Mouse (Mus musculus): ENCODE measurements around the gene Rbm25. TPM values are rescaled to one million over a fixed set of nuclear protein-coding genes. Genes with fewer than 3 reads are reported as not detected.
"Not testable (repeated sequence)": the region's sequence is repeated elsewhere in the genome, so short reads cannot be mapped to it uniquely, and the experiment has no call there.

The Rbm25 gene
- polyA plus RNA-seq, 1 experiment from 2014 or later: 217 TPM

DNA sequence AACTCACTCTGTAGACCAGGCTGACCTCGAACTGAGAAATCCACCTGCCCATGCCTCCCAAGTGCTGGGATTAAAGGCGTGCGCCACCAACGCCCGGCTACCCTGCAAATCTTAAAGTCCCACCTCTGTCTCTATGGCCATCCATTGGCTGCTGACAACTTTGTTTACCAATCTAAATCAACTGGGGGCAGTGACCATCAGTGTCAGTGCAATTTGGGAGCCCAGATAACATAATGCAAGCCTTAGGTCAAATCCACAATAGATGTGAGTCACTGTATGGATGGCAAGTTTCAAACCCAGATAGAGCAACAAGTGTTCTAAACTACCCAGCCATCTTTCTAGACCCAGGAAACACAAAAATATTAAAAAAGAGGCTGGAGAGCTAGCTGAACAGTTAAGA lies 28.8 kb upstream of the Rbm25 start:
- 91% methylated on average over 5 of the region's 5 CpGs for WGBS
- H3K27ac ChIP-seq (ENCODE audit: low read depth, low read length): no peak overlapping the region
- H3K36me3 ChIP-seq (ENCODE audit: control insufficient read depth, insufficient read depth, low read length): no peaks in the 10 kb centered on the region
- H3K4me3 ChIP-seq (ENCODE audit: low read length): no peak overlapping the region
- no peaks in the 10 kb centered on the region for H3K4me1 ChIP-seq (ENCODE audit: control insufficient read depth, insufficient read depth, low read depth, low read length)
- no peak overlapping the region for H3K4me2 ChIP-seq (ENCODE audit: low read length)
- H3K9me3 ChIP-seq (ENCODE audit: control insufficient read depth, low read length): no peaks in the 10 kb centered on the region
- no peak overlapping the region for H3K9ac ChIP-seq (ENCODE audit: low read depth, low read length)
- no peak for ATAC-seq
- H3K27me3 ChIP-seq (replicated peaks; ENCODE audit: control insufficient read depth, insufficient read depth, low read length): no peaks in the 10 kb centered on the region

DNA sequence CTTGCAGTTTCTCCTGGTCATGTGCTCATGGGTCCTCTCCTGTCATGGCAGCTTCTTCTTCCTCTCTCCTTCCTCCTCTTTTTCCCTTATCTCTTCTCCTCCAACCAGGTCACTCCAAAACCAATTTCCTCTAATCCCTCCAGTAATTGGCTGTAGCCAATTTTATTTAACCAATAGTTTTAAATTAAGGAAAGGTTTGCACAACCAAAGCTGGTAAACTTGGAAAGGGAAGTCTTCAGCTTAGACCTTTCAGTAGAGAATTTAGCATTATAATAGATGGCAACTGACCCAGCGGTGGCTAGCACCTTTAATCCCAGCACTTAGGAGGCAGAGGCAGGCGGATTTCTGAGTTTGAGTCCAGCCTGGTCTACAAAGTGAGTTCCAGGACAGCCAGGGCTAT lies 24.6 kb upstream of the Rbm25 start:
- ATAC-seq; H3K4me3 ChIP-seq (ENCODE audit: low read length); H3K4me2 ChIP-seq (ENCODE audit: low read length); H3K36me3 ChIP-seq (ENCODE audit: control insufficient read depth, insufficient read depth, low read length); H3K27me3 ChIP-seq (replicated peaks; ENCODE audit: control insufficient read depth, insufficient read depth, low read length); H3K27ac ChIP-seq (ENCODE audit: low read depth, low read length); H3K9ac ChIP-seq (ENCODE audit: low read depth, low read length); H3K9me3 ChIP-seq (ENCODE audit: control insufficient read depth, low read length); H3K4me1 ChIP-seq (ENCODE audit: control insufficient read depth, insufficient read depth, low read depth, low read length): not testable (repeated sequence)
- 94% methylated on average over 2 of the region's 2 CpGs for WGBS

DNA sequence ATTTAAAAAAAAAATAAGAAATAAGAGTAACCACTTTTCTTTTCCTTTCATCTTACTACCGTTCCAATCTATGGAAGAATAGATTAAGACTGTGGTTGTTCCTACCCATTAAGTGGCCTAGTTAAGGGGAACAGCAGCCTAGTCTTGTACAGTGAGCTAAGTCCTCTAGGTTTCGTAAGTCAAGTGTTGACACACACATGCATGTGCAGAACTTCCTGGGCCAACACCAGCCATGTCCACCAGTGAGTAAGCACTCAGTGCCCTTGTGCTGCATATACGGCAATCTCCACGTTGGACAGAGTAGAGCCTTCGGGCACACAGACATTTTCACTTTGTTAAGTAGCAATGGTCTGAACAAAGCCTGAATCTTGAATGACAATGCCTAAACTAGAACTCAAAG lies 13.8 kb upstream of the Rbm25 start:
- Histone ChIP-seq H3K4me1 (ENCODE audit: control insufficient read depth, insufficient read depth, low read depth, low read length) (no peaks in the 10 kb centered on the region), H3K36me3 (ENCODE audit: control insufficient read depth, insufficient read depth, low read length) (no peaks in the 10 kb centered on the region), H3K27me3 (replicated peaks; ENCODE audit: control insufficient read depth, insufficient read depth, low read length) (no peaks in the 10 kb centered on the region), H3K4me3 (ENCODE audit: low read length) (no peak overlapping the region), H3K9ac (ENCODE audit: low read depth, low read length) (no peak overlapping the region), H3K9me3 (ENCODE audit: control insufficient read depth, low read length) (no peaks in the 10 kb centered on the region), H3K27ac (ENCODE audit: low read depth, low read length) (no peak overlapping the region), H3K4me2 (ENCODE audit: low read length) (no peak overlapping the region)
- ATAC-seq: no peak
- 91% methylated on average over 5 of the region's 5 CpGs for WGBS

DNA sequence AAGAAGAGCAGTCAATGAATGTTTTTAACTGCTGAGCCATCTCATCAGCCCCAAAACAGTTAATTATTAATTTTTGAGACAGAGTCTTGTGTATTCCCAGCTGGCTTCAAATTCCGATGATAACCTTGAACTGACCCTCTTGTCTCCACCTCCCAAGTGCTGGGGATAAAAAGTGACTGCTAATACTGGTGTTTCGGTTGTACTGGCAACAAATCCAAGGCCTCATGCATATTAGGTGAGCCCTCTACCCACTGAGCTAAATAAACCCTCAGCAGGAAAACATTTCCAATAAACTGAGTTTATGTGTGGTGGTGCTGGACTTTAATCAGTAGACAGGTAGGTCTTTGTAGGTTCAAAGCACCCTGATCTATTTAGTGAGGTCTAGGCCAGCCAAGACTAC lies 12.1 kb upstream of the Rbm25 start:
- Histone ChIP-seq H3K4me2 (ENCODE audit: low read length) (no peak overlapping the region), H3K9me3 (ENCODE audit: control insufficient read depth, low read length) (no peaks in the 10 kb centered on the region), H3K4me3 (ENCODE audit: low read length) (no peak overlapping the region), H3K9ac (ENCODE audit: low read depth, low read length) (no peak overlapping the region), H3K27me3 (replicated peaks; ENCODE audit: control insufficient read depth, insufficient read depth, low read length) (no peaks in the 10 kb centered on the region), H3K36me3 (ENCODE audit: control insufficient read depth, insufficient read depth, low read length) (no peaks in the 10 kb centered on the region), H3K4me1 (ENCODE audit: control insufficient read depth, insufficient read depth, low read depth, low read length) (no peaks in the 10 kb centered on the region), H3K27ac (ENCODE audit: low read depth, low read length) (no peak overlapping the region)
- no peak for ATAC-seq
- WGBS: 77% methylated on average over 2 of the region's 2 CpGs

DNA sequence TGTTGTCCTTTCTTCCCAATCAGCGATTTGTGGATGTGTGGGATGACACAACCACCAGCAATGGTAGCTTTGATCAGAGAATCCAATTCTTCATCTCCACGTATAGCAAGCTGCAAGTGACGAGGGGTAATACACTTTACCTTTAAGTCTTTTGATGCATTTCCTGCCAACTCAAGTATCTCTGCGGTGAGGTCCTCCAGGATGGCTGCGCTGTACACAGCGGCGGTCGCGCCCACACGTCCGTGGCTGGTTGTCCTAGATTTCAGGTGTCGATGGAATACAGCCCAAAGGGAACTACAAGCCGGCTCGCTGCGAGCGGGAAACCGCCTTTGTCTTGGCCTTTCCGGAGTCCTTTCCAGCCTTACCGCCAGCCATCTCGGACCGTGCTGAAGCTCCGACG lies 10.3 kb upstream of the Rbm25 start:
- not testable (repeated sequence) for H3K27ac ChIP-seq (ENCODE audit: low read depth, low read length); H3K4me3 ChIP-seq (ENCODE audit: low read length); H3K27me3 ChIP-seq (replicated peaks; ENCODE audit: control insufficient read depth, insufficient read depth, low read length); H3K4me2 ChIP-seq (ENCODE audit: low read length); H3K9ac ChIP-seq (ENCODE audit: low read depth, low read length); H3K4me1 ChIP-seq (ENCODE audit: control insufficient read depth, insufficient read depth, low read depth, low read length); H3K9me3 ChIP-seq (ENCODE audit: control insufficient read depth, low read length); H3K36me3 ChIP-seq (ENCODE audit: control insufficient read depth, insufficient read depth, low read length); ATAC-seq
- 62% methylated on average over 23 of the region's 23 CpGs for WGBS

GRCm38 (mm10) chr12:83622031-83622755 lies 8.8 kb upstream of the Rbm25 start:
- no peak overlapping the region for H3K27ac ChIP-seq (ENCODE audit: low read depth, low read length)
- 83% methylated on average over 6 of the region's 6 CpGs for WGBS
- no peak overlapping the region for H3K4me3 ChIP-seq (ENCODE audit: low read length)
- H3K9ac ChIP-seq (ENCODE audit: low read depth, low read length): no peak overlapping the region
- no peaks in the 10 kb centered on the region for H3K9me3 ChIP-seq (ENCODE audit: control insufficient read depth, low read length)
- ATAC-seq: no peak
- H3K4me1 ChIP-seq (ENCODE audit: control insufficient read depth, insufficient read depth, low read depth, low read length): no peaks in the 10 kb centered on the region
- H3K36me3 ChIP-seq (ENCODE audit: control insufficient read depth, insufficient read depth, low read length): no peaks in the 10 kb centered on the region
- no peaks in the 10 kb centered on the region for H3K27me3 ChIP-seq (replicated peaks; ENCODE audit: control insufficient read depth, insufficient read depth, low read length)
- no peak overlapping the region for H3K4me2 ChIP-seq (ENCODE audit: low read length)

DNA sequence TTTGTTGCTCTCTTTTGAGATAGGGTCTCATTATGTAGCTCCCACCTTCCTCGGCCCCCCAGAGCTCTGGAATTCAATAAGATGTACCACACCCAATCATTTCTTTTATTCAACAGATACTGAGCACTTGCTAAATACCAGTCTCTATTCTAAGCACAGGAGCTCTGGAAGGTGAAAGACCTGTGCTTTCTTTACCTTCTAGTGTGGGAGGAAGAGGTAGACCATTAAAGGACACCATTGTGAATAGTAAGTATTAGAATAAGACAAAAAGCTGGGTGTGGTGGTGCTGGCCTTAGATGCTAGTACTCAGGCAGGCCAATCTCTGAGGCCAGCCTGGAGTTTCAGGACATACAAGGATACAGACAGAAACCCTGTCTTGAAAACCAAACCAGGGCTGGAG lies 6.7 kb upstream of the Rbm25 start:
- Histone ChIP-seq H3K4me3 (ENCODE audit: low read length) (no peak overlapping the region), H3K36me3 (ENCODE audit: control insufficient read depth, insufficient read depth, low read length) (no peaks in the 10 kb centered on the region), H3K4me1 (ENCODE audit: control insufficient read depth, insufficient read depth, low read depth, low read length) (no peaks in the 10 kb centered on the region), H3K9me3 (ENCODE audit: control insufficient read depth, low read length) (no peaks in the 10 kb centered on the region), H3K9ac (ENCODE audit: low read depth, low read length) (no peak overlapping the region), H3K4me2 (ENCODE audit: low read length) (no peak overlapping the region), H3K27ac (ENCODE audit: low read depth, low read length) (no peak overlapping the region), H3K27me3 (replicated peaks; ENCODE audit: control insufficient read depth, insufficient read depth, low read length) (no peaks in the 10 kb centered on the region)
- ATAC-seq: no peak
- 96% methylated on average over 1 of the region's 1 CpGs for WGBS

GRCm38 (mm10) chr12:83631743-83632679 lies 975 bp downstream of the Rbm25 start:
- H3K27ac ChIP-seq (ENCODE audit: low read depth, low read length): peak overlapping the region; percentile 96
- no peaks in the 10 kb centered on the region for H3K27me3 ChIP-seq (replicated peaks; ENCODE audit: control insufficient read depth, insufficient read depth, low read length)
- H3K4me3 ChIP-seq (ENCODE audit: low read length): peak overlapping the region; percentile 83
- no peaks in the 10 kb centered on the region for H3K36me3 ChIP-seq (ENCODE audit: control insufficient read depth, insufficient read depth, low read length)
- peak; percentile 100 for ATAC-seq
- H3K9ac ChIP-seq (ENCODE audit: low read depth, low read length): peak overlapping the region; percentile 90
- H3K4me1 ChIP-seq (ENCODE audit: control insufficient read depth, insufficient read depth, low read depth, low read length): peaks cover 3% of the 10 kb centered on the region; the same call in 1 of the 2 replicates
- WGBS: under 1% methylated on average over 51 of the region's 68 CpGs
- no peaks in the 10 kb centered on the region for H3K9me3 ChIP-seq (ENCODE audit: control insufficient read depth, low read length)
- peak overlapping the region; percentile 66 for H3K4me2 ChIP-seq (ENCODE audit: low read length)

- Histone ChIP-seq H3K27ac (ENCODE audit: low read depth, low read length) (peak overlapping the region; percentile 96), H3K9me3 (ENCODE audit: control insufficient read depth, low read length) (no peaks in the 10 kb centered on the region), H3K27me3 (replicated peaks; ENCODE audit: control insufficient read depth, insufficient read depth, low read length) (no peaks in the 10 kb centered on the region), H3K4me3 (ENCODE audit: low read length) (peak overlapping the region; percentile 83), H3K9ac (ENCODE audit: low read depth, low read length) (peak overlapping the region; percentile 90), H3K36me3 (ENCODE audit: control insufficient read depth, insufficient read depth, low read length) (peaks cover 4% of the 10 kb centered on the region; the same call in 1 of the 2 replicates), H3K4me1 (ENCODE audit: control insufficient read depth, insufficient read depth, low read depth, low read length) (peaks cover 3% of the 10 kb centered on the region; the same call in 1 of the 2 replicates), H3K4me2 (ENCODE audit: low read length) (peak overlapping the region; percentile 63)
- 1% methylated on average over 20 of the region's 20 CpGs for WGBS
- ATAC-seq: peak; percentile 49
These were observed 1.6 kb downstream of the Rbm25 start for GRCm38 (mm10) chr12:83632680-83633025.
